Mouse (Mus musculus): ENCODE results near the gene Retnla.
"Not testable (repeated sequence)": the region's sequence is repeated elsewhere in the genome, so short reads cannot be mapped to it uniquely, and the experiment has no call there.

The Retnla gene

GRCm38 (mm10) chr16:48842266-48842665, at the start of gene Retnla:
Gene Retnla (plus strand): TSS chr16:48842551.
- DNase-seq (ENCODE audit: low read depth, low spot score): no peak

GRCm38 (mm10) chr16:48798285-48798684, 44.1 kb upstream of the Retnla start:
- DNase-seq (ENCODE audit: low read depth, low spot score): no peak

GRCm38 (mm10) chr16:48799470-48799869, 42.9 kb upstream of the Retnla start:
- DNase-seq (ENCODE audit: low read depth, low spot score): no peak

GRCm38 (mm10) chr16:48800906-48801305, 41.4 kb upstream of the Retnla start:
- DNase-seq (ENCODE audit: low read depth, low spot score): no peak

- DNase-seq (ENCODE audit: low read depth, low spot score): no peak
Observed at GRCm38 (mm10) chr16:48805412-48805811, 36.9 kb upstream of the Retnla start.

GRCm38 (mm10) chr16:48806521-48806920, 35.8 kb upstream of the Retnla start:
- no peak for DNase-seq (ENCODE audit: low read depth, low spot score)

GRCm38 (mm10) chr16:48809374-48809773, 33.0 kb upstream of the Retnla start:
- no peak for DNase-seq (ENCODE audit: low read depth, low spot score)

GRCm38 (mm10) chr16:48811881-48812436, 30.4 kb upstream of the Retnla start:
- DNase-seq (ENCODE audit: low read depth, low spot score): no peak

- no peak for DNase-seq (ENCODE audit: low read depth, low spot score)
Observed at GRCm38 (mm10) chr16:48816695-48817094, 25.7 kb upstream of the Retnla start, which contains the start of gene Retnlb. Gene Retnlb (plus strand): TSS chr16:48816856.

- DNase-seq (ENCODE audit: low read depth, low spot score): no peak
Observed at GRCm38 (mm10) chr16:48818524-48818923, 23.8 kb upstream of the Retnla start.

GRCm38 (mm10) chr16:48826474-48826873, 15.9 kb upstream of the Retnla start:
- DNase-seq (ENCODE audit: low read depth, low spot score): no peak

GRCm38 (mm10) chr16:48827625-48828024, 14.7 kb upstream of the Retnla start:
- DNase-seq (ENCODE audit: low read depth, low spot score): no peak

GRCm38 (mm10) chr16:48829060-48829459, 13.3 kb upstream of the Retnla start:
- DNase-seq (ENCODE audit: low read depth, low spot score): no peak

GRCm38 (mm10) chr16:48832055-48832454, 10.3 kb upstream of the Retnla start:
- no peak for DNase-seq (ENCODE audit: low read depth, low spot score)

- not testable (repeated sequence) for DNase-seq (ENCODE audit: low read depth, low spot score)
Observed at GRCm38 (mm10) chr16:48833626-48834025, 8.7 kb upstream of the Retnla start.

GRCm38 (mm10) chr16:48843671-48844386, 1.5 kb downstream of the Retnla start:
- DNase-seq (ENCODE audit: low read depth, low spot score): no peak

- DNase-seq (ENCODE audit: low read depth, low spot score): not testable (repeated sequence)
Observed at GRCm38 (mm10) chr16:48865004-48865403, 22.7 kb downstream of the Retnla start.

GRCm38 (mm10) chr16:48867690-48868089, 25.3 kb downstream of the Retnla start:
- no peak for DNase-seq (ENCODE audit: low read depth, low spot score)

- DNase-seq (ENCODE audit: low read depth, low spot score): no peak
Observed at GRCm38 (mm10) chr16:48868663-48869062, 26.3 kb downstream of the Retnla start.

- DNase-seq (ENCODE audit: low read depth, low spot score): no peak
Observed at GRCm38 (mm10) chr16:48869671-48870070, 27.3 kb downstream of the Retnla start.

- no peak for DNase-seq (ENCODE audit: low read depth, low spot score)
Observed at GRCm38 (mm10) chr16:48871754-48872153, 29.4 kb downstream of the Retnla start.

GRCm38 (mm10) chr16:48872321-48872720, 30.0 kb downstream of the Retnla start, which contains the start of gene Retnlg:
Gene Retnlg (plus strand): TSS chr16:48872621.
- DNase-seq (ENCODE audit: low read depth, low spot score): no peak

- DNase-seq (ENCODE audit: low read depth, low spot score): no peak
Observed at GRCm38 (mm10) chr16:48890733-48891132, 48.4 kb downstream of the Retnla start.
